ENCODE assay signal across 23 mouse cellular contexts in the genomic region with DNA sequence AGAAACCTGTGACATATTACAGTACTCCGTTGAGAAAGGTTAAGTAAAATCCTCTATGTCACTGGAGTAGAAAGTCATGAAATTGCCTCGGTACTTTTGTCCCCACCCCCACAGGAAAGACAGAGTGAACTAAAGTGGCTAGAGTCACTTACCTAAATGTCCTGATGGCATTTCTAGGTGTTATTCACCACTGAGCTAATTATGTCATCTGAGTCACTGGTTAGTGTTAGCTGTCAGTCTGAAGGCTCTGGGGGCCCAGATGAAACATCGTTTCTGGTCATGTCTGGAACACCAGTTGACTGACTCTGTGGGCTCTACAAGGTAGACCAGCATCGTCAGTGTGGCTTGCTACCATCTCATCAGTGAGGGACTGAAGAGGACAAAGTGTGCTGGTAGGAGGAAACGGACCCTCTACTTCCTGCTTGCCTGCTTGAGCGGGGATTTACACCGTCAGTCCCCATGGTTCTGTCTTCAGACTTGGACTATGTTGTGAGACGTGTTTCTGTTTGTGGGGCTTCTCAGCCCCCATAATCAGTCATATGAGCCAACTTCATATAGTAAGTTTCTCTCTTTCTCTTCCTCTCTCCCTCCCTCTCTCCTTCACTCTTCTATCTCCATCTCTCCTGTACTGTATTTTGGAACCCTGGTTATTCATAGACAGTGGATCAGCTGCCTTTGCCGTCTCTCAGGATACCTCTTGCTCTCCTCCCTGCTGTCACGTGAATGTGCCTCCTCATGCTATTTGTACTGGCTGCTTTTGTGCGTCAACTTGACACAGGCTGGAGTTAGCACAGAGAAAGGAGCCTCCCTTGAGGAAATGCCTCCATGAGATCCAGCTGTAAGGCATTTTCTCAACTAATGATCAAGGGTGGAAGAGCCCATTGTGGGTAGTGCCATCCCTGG. TPM values are rescaled to one million over a fixed set of nuclear protein-coding genes. Genes with fewer than 3 reads are reported as not detected.
A peak's percentile ranks its signal among the peaks of the same experiment; 100 is the strongest.
DNase-seq lines count a peak whose midpoint lies in the region; ATAC-seq and TF ChIP-seq lines count a peak whose summit lies in the region.
"Had no signal": no experiment of that assay in that cellular context is flagged by ENCODE, and none has a peak within 500 bp of the region (broad histone marks: within the 10 kb centered on the region; RNA-seq: fewer than 3 reads in every experiment).

No protein-coding gene starts in this region.

- H3K4me2 ChIP-seq in forebrain, postnatal 0 days (ENCODE audit: low read depth), result no peak overlapping the region
- H3K4me2 ChIP-seq: embryonic facial prominence, embryonic 12.5 days; embryonic facial prominence, embryonic 15.5 days; heart, embryonic 13.5 days; hindbrain, embryonic 12.5 days; hindbrain, embryonic 15.5 days had no signal

- WGBS in forebrain, postnatal 0 days, result 85% methylated on average over 11 of the region's 11 CpGs

- no peaks in the 10 kb centered on the region for H3K36me3 ChIP-seq in forebrain, postnatal 0 days (ENCODE audit: insufficient read depth)
- H3K36me3 ChIP-seq: embryonic facial prominence, embryonic 12.5 days; embryonic facial prominence, embryonic 15.5 days; heart, embryonic 10.5 days; heart, embryonic 13.5 days; hindbrain, embryonic 12.5 days; hindbrain, embryonic 15.5 days had no signal

- intact Hi-C loops in heart, postnatal 25 days (cut with DNase I), result no loop called here

- no peak for ATAC-seq in forebrain, postnatal 0 days
- ATAC-seq: forebrain, embryonic 14.5 days; intestine, embryonic 16.5 days had no signal

- no peak overlapping the region for H3K4me3 ChIP-seq in forebrain, postnatal 0 days (ENCODE audit: low read depth, low read length)
- H3K4me3 ChIP-seq: embryonic facial prominence, embryonic 12.5 days; embryonic facial prominence, embryonic 15.5 days; heart, adult 2 months; heart, embryonic 10.5 days; heart, embryonic 13.5 days; hindbrain, embryonic 12.5 days; hindbrain, embryonic 15.5 days had no signal

- no peak for TF ChIP-seq CTCF in forebrain, postnatal 0 days (IDR thresholded peaks at IDR 0.05; ENCODE audit: low read depth)

- no peak overlapping the region for H3K27ac ChIP-seq in forebrain, postnatal 0 days (ENCODE audit: low read depth, low read length)
- H3K27ac ChIP-seq: embryonic facial prominence, embryonic 12.5 days; embryonic facial prominence, embryonic 15.5 days; heart, adult 2 months; heart, embryonic 10.5 days; heart, embryonic 13.5 days; hindbrain, embryonic 12.5 days; hindbrain, embryonic 15.5 days had no signal

- H3K27me3 ChIP-seq in forebrain, postnatal 0 days (ENCODE audit: insufficient read depth, low read length), result no peaks in the 10 kb centered on the region
- H3K27me3 ChIP-seq: embryonic facial prominence, embryonic 12.5 days; embryonic facial prominence, embryonic 15.5 days; heart, embryonic 13.5 days; hindbrain, embryonic 12.5 days; hindbrain, embryonic 15.5 days had no signal

- peak; percentile 71 for DNase-seq in heart, adult 11 months
- DNase-seq in heart, postnatal 25 days (ENCODE audit: low spot score), result no peak
- peak; percentile 79 for DNase-seq in induced T-regulatory cell, adult 2 months (ENCODE audit: low read depth)
- peak; percentile 28 to 48 for DNase-seq in natural killer cell, adult 2 months (ENCODE audit: low spot score in 2 of 2)
- DNase-seq in forebrain, postnatal 0 days, result no peak
- no peak for DNase-seq in embryo, embryonic 9.5 days (ENCODE audit: extremely low spot score)
- DNase-seq: adrenal gland, adult 2 months; adrenal gland, postnatal 25 days; cerebellum, adult 11-12 months; cerebellum, adult 8-10 months; cerebellum, postnatal 10 days; gastrocnemius, postnatal 25 days; heart, adult 2 months; heart, postnatal 14 days; kidney, adult 18-20 months had no signal

- no peak overlapping the region for H3K9ac ChIP-seq in forebrain, postnatal 0 days
- H3K9ac ChIP-seq: embryonic facial prominence, embryonic 12.5 days; embryonic facial prominence, embryonic 15.5 days; heart, embryonic 13.5 days; hindbrain, embryonic 12.5 days; hindbrain, embryonic 15.5 days had no signal

- H3K4me1 ChIP-seq in forebrain, postnatal 0 days (ENCODE audit: insufficient read depth), result no peaks in the 10 kb centered on the region
- H3K4me1 ChIP-seq: embryonic facial prominence, embryonic 12.5 days; embryonic facial prominence, embryonic 15.5 days; hindbrain, embryonic 15.5 days had no signal

- H3K9me3 ChIP-seq in forebrain, postnatal 0 days (ENCODE audit: low read length), result no peaks in the 10 kb centered on the region
- H3K9me3 ChIP-seq: embryonic facial prominence, embryonic 12.5 days; embryonic facial prominence, embryonic 15.5 days; heart, embryonic 10.5 days; heart, embryonic 13.5 days; hindbrain, embryonic 12.5 days; hindbrain, embryonic 15.5 days had no signal

RNA-seq across cellular contexts. Expression of a gene that starts 28.6 kb away (rescaled TPM):
- total RNA-seq in heart, postnatal 25 days (2021), result 10 to 100 TPM; 36.7 to 38.3 TPM
- 17.2 and 27.7 TPM in 2 replicates for total RNA-seq in forebrain, postnatal 0 days (2014; rRNA removed)
- 17.6 and 22.6 TPM in 2 replicates for polyA plus RNA-seq in forebrain, postnatal 0 days (2015; fragmentation: Nextera tagmentation; extraction: Ambion mirVana)

RNA-seq across cellular contexts. Expression of a gene that starts 51.4 kb away (rescaled TPM):
- 10 to 100 TPM; 48.8 to 52.3 TPM for total RNA-seq in heart, postnatal 25 days (2021)
- 106 and 110 TPM in 2 replicates for total RNA-seq in forebrain, postnatal 0 days (2014; rRNA removed)
- 157 and 189 TPM in 2 replicates for polyA plus RNA-seq in forebrain, postnatal 0 days (2015; fragmentation: Nextera tagmentation; extraction: Ambion mirVana)

Comparison
In these comparisons a context has a peak if more than half of its experiments do, and no peak if none do; other contexts are left out.
1. DNase-seq: peak in heart, adult 11 months (single experiment), induced T-regulatory cell, adult 2 months (single experiment) and natural killer cell, adult 2 months (2 of 2); none in heart, postnatal 25 days (single experiment), forebrain, postnatal 0 days (single experiment) and embryo, embryonic 9.5 days (single experiment).